Mouse (Mus musculus) forebrain, postnatal 0 days (tissue): ENCODE measurements around the gene Klhl23. TPM values are rescaled to one million over a fixed set of nuclear protein-coding genes. Genes with fewer than 3 reads are reported as not detected.
"Not testable (repeated sequence)": the region's sequence is repeated elsewhere in the genome, so short reads cannot be mapped to it uniquely, and the experiment has no call there.

ENCODE experiments used
- ATAC-seq: fragments of 200-750 bp; cut with Nextera tagmentation; 2 replicates; pipeline ENCODE4 v1.8.0; 2017; ENCODE audit warnings: mild to moderate bottlenecking, moderate library complexity
- DNase-seq: peaks from one replicate; pipeline ENCODE4 v3.0.0-alpha.2; 2015
- H3K27ac ChIP-seq: fragments of 300-500 bp; sonication (generic); 2 replicates; pipeline ENCODE4 v1.5.1; 2014; ENCODE audit warnings: low read depth, mild to moderate bottlenecking, antibody characterized with exemption, low read length, moderate library complexity, mixed read lengths
- H3K27me3 ChIP-seq: fragments of 300-500 bp; sonication (generic); 2 replicates; pipeline ENCODE4 v1.6.1; 2014; ENCODE audit warnings: mild to moderate bottlenecking, low read length, mixed read lengths; ENCODE audit not compliant: insufficient read depth
- H3K36me3 ChIP-seq: fragments of 300-500 bp; sonication (generic); 2 replicates; pipeline ENCODE4 v1.6.1; 2014; ENCODE audit warnings: mild to moderate bottlenecking, moderate library complexity; ENCODE audit not compliant: insufficient read depth
- H3K4me1 ChIP-seq: fragments of 300-500 bp; sonication (generic); 2 replicates; pipeline ENCODE4 v1.6.1; 2014; ENCODE audit warnings: antibody characterized with exemption; ENCODE audit not compliant: insufficient read depth
- H3K4me2 ChIP-seq: fragments of 300-500 bp; sonication (generic); 2 replicates; pipeline ENCODE4 v1.6.1; 2014; ENCODE audit warnings: low read depth, mild to moderate bottlenecking, moderate library complexity
- H3K4me3 ChIP-seq: fragments of 300-500 bp; sonication (generic); 2 replicates; pipeline ENCODE4 v1.5.1; 2014; ENCODE audit warnings: low read depth, low read length, mixed read lengths
- H3K9ac ChIP-seq: fragments of 300-500 bp; sonication (generic); 2 replicates; pipeline ENCODE4 v1.6.1; 2014; ENCODE audit warnings: mild to moderate bottlenecking
- H3K9me3 ChIP-seq: fragments of 300-500 bp; sonication (generic); 2 replicates; pipeline ENCODE4 v1.6.1; 2016; ENCODE audit warnings: low read length
- CTCF ChIP-seq: sonication (generic); IDR thresholded peaks from 2 replicates; pipeline ENCODE4 v1.5.1; 2016; ENCODE audit warnings: antibody characterized with exemption, control low read depth, low read depth
- WGBS: fragments of 180-500 bp; shearing (Covaris S2); extraction: QIAGEN DNeasy Blood & Tissue Kit; methylation state at CpG from one replicate; pipeline ENCODE4 v1.1.7; 2014; 5-methylcytosine and 5-hydroxymethylcytosine counted together
- polyA plus RNA-seq: library from polyadenylated mRNA; unstranded; fragments of >200 nt; fragmentation: Nextera tagmentation; extraction: Ambion mirVana; gene quantifications from 2 replicates; pipeline ENCODE4 v1.2.1, GENCODE M21; 2015
- total RNA-seq: library from RNA; depleted of rRNA; stranded (reverse); fragments of >200 nt; gene quantifications from 2 replicates; pipeline ENCODE4 v1.2.3, GENCODE M21; 2014

Klhl23 gene
- total and polyA plus RNA-seq, 2 experiments from 2014 or later: 87.2 to 199 TPM

DNA sequence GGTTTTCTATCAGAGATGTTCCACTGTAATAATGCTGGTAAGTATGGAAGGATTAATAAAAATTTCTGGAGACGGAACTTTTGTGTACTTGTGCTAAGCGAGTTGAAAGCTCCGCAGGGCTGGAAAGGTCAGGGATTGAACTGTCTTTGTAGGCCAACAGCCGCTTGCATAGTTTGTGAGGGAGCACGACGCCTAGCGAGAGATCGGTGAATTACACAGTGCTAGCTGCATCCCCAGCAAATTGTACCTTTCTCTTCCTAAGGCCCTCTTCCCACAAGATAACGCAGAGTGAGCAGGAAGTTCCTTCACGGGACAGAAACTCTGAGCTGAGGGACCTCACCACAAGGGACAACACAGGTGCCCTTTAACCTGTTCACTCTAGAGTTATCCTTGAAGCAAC lies 31.5 kb upstream of the Klhl23 start:
- peak; percentile 81 for TF ChIP-seq CTCF
- Histone ChIP-seq H3K27ac (peak overlapping the region; percentile 89; the same call in 1 of the 2 replicates), H3K4me2 (peak overlapping the region; percentile 74), H3K9ac (peak overlapping the region; percentile 63; the same call in 1 of the 2 replicates), H3K9me3 (no peaks in the 10 kb centered on the region), H3K4me3 (peak overlapping the region; percentile 60), H3K4me1 (no peaks in the 10 kb centered on the region), H3K27me3 (no peaks in the 10 kb centered on the region), H3K36me3 (peaks cover 6% of the 10 kb centered on the region; the same call in 1 of the 2 replicates)
- peak; percentile 83 for DNase-seq
- peak; percentile 25; the same call in 1 of the 2 replicates for ATAC-seq
- WGBS: 2% methylated on average over 10 of the region's 10 CpGs

DNA sequence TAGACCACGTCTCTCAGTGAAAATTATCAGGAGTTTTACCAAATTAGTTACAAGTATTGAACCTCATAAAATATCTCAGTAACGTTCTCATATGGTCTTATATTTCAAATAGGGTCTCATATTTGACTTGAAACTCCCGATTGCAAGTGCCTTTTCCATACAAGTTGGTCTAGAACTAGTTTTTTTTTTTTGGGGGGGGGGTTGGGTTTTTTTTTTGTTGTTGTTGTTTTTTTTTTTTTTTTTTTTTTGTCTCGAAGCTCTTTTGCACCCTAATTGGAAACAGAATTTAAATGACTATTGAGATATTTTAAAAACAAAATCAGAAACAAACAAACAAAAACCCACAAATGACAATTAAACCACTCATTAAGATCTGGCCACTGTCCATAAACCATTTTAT lies 31.0 kb upstream of the Klhl23 start:
- DNase-seq (no peak), ATAC-seq (no peak)
- H3K9me3 ChIP-seq: no peaks in the 10 kb centered on the region
- H3K27me3 ChIP-seq: no peaks in the 10 kb centered on the region
- H3K4me3 ChIP-seq: 0 out of 2 replicates have a peak overlapping the region, but pooled peaks have one; percentile 60
- no peaks in the 10 kb centered on the region for H3K4me1 ChIP-seq
- H3K27ac ChIP-seq: no peak overlapping the region
- H3K9ac ChIP-seq: no peak overlapping the region
- TF ChIP-seq CTCF: no peak
- 70% methylated on average over 4 of the region's 4 CpGs for WGBS
- peak overlapping the region; percentile 74 for H3K4me2 ChIP-seq
- H3K36me3 ChIP-seq: peaks cover 11% of the 10 kb centered on the region; the same call in 1 of the 2 replicates

DNA sequence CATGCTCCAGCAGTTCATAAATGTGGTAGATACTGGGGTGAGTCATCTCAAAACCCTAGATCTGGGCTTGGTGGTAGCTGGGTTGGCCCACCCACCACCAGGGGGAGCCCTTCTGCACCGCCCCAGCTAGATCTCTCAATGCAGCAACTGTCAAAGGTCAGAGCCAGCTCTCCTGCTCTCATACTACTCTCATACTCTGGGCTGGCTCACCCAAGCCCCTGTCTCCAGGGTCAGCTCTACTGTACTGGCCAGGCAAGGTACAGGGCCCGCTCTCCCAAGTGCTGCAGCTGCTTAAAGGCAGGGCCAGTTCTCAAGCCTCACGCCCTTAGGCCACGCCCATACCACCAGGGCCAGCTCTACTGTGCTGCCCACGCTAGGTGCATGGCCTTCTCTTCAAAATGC lies 18.8 kb upstream of the Klhl23 start:
- ATAC-seq (no peak), DNase-seq (peak; percentile 10)
- Histone ChIP-seq H3K4me1 (no peaks in the 10 kb centered on the region), H3K4me3 (no peak overlapping the region), H3K4me2 (no peak overlapping the region), H3K9me3 (no peaks in the 10 kb centered on the region), H3K9ac (no peak overlapping the region), H3K27me3 (no peaks in the 10 kb centered on the region), H3K36me3 (no peaks in the 10 kb centered on the region), H3K27ac (no peak overlapping the region)
- 67% methylated on average over 5 of the region's 5 CpGs for WGBS
- TF ChIP-seq CTCF: peak; percentile 52

GRCm38 (mm10) chr2:69803756-69804155 lies 18.0 kb upstream of the Klhl23 start:
- no peak overlapping the region for H3K27ac ChIP-seq
- DNase-seq (no peak), ATAC-seq (no peak)
- H3K9me3 ChIP-seq: no peaks in the 10 kb centered on the region
- no peak overlapping the region for H3K4me2 ChIP-seq
- no peak overlapping the region for H3K9ac ChIP-seq
- H3K4me1 ChIP-seq: no peaks in the 10 kb centered on the region
- H3K27me3 ChIP-seq: no peaks in the 10 kb centered on the region
- H3K36me3 ChIP-seq: no peaks in the 10 kb centered on the region
- TF ChIP-seq CTCF: no peak
- WGBS: 71% methylated on average over 8 of the region's 8 CpGs
- no peak overlapping the region for H3K4me3 ChIP-seq

GRCm38 (mm10) chr2:69804663-69805062 lies 17.1 kb upstream of the Klhl23 start:
- H3K27me3 ChIP-seq, H3K9ac ChIP-seq, H3K4me1 ChIP-seq, ATAC-seq, H3K4me2 ChIP-seq, H3K9me3 ChIP-seq, H3K27ac ChIP-seq, H3K4me3 ChIP-seq, DNase-seq, H3K36me3 ChIP-seq: not testable (repeated sequence)
- 87% methylated on average over 8 of the region's 9 CpGs for WGBS

DNA sequence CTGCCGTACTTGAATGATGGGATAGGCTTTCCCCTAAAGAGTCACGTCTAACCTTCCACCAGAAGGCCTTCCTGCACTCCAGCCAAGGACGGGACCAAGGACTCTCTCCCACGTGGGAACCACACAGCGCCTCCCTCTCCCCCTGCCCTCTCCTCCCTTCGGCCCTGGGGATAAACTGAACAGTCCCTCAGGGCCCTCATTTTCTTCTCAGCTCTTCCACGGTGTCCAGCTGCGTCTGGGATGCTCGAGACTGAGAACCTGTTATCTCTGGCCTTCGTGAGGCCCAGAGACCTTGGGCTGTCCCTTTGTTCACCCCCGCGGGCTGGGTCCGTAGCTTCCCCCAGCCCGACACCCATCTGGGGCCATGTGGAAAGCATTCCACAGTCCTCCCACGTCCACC lies 11.6 kb upstream of the Klhl23 start:
- H3K9ac ChIP-seq: no peak overlapping the region
- H3K9me3 ChIP-seq: no peaks in the 10 kb centered on the region
- TF ChIP-seq CTCF: no peak
- no peaks in the 10 kb centered on the region for H3K27me3 ChIP-seq
- H3K4me1 ChIP-seq: no peaks in the 10 kb centered on the region
- no peak overlapping the region for H3K27ac ChIP-seq
- no peak for DNase-seq
- no peak overlapping the region for H3K4me3 ChIP-seq
- H3K36me3 ChIP-seq: no peaks in the 10 kb centered on the region
- 76% methylated on average over 15 of the region's 15 CpGs for WGBS
- no peak overlapping the region for H3K4me2 ChIP-seq
- ATAC-seq: no peak

DNA sequence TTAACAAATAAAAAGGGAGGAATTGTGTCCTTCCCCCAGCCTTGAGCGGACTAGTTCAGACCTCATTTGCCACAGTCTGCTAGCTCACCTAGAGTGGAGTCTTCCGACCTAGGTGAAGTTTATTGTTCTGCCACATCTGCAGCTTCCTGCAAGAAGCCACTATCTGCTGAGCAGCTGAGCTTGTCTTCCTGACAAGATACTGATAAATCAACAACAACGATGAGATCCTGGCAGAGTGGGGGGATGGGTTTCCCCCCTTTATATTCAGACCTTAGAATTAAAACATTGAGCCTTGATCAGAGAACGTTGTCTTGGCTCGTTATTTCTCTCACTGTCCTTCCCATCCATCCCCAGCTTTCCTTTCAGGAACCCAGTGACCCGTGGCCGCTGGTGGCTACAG lies 10.4 kb upstream of the Klhl23 start:
- 62% methylated on average over 7 of the region's 7 CpGs for WGBS
- H3K27me3 ChIP-seq, H3K4me3 ChIP-seq, H3K4me1 ChIP-seq, H3K9ac ChIP-seq, ATAC-seq, H3K4me2 ChIP-seq, H3K36me3 ChIP-seq, DNase-seq, H3K9me3 ChIP-seq, H3K27ac ChIP-seq: not testable (repeated sequence)
